Mouse (Mus musculus) stomach, embryonic 16.5 days (tissue): ENCODE data around the gene Hhat. TPM values are rescaled to one million over a fixed set of nuclear protein-coding genes. Genes with fewer than 3 reads are reported as not detected.

Experiments
- polyA plus RNA-seq: library from polyadenylated mRNA; unstranded; fragments of >200 nt; fragmentation: Nextera tagmentation; extraction: Ambion mirVana; gene quantifications from 2 replicates; pipeline ENCODE4 v1.2.1, GENCODE M21; 2015

The Hhat gene
- polyA plus RNA-seq, 1 experiment from 2014 or later, result 8.9 TPM

Other genes starting within 250 kb of the Hhat start
- 5.0 and 5.7 TPM in 2 replicates for gene Sertad4, start 84.5 kb upstream of the Hhat start, polyA plus RNA-seq